Mouse (Mus musculus): Measurements from ENCODE around the gene Jph4. TPM values are rescaled to one million over a fixed set of nuclear protein-coding genes. Genes with fewer than 3 reads are reported as not detected.

Gene Jph4
- total and polyA plus RNA-seq, 3 experiments = not detected

DNA sequence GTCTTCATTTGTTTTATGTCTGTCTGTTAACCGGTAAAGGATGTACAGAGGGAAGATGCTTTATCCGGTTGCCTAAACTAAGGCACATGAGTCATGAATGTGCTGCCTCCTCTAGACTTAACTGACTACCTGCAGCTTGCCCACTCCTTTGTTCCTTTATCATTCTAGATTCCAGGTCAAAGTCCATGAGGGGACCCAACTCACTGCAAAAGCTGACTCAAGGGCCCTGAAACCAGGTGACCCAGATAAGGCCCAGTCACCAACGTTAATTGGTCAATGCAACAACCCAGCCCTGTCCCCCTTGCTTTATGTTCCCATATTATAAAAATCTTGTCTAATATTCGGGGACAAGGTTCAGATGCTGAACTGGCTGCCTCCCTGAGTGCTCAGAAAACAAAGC lies 45.4 kb upstream of the Jph4 start:
- in situ Hi-C loops (cut with MboI; ENCODE audit: low pct_ligation_motif_present, low pct_unique_long_range_greater_than_20kb, low sequenced_read_pairs) (no loop called here), dilution Hi-C loops (cut with MboI; ENCODE audit: extremely low pct_ligation_motif_present, extremely low pct_unique_long_range_greater_than_20kb, low sequenced_read_pairs) (no loop called here)
- H3K27me3 ChIP-seq (replicated peaks) = peaks cover 8% of the 10 kb centered on the region
- no peak overlapping the region for H3K27ac ChIP-seq (ENCODE audit: insufficient read depth, low read depth)
- no peaks in the 10 kb centered on the region for H3K36me3 ChIP-seq (replicated peaks in 1 of 2; ENCODE audit: control insufficient read depth in 1 of 2, insufficient read depth in 1 of 2, low read length in 1 of 2)
- no peak overlapping the region for H3K4me3 ChIP-seq (replicated peaks in 1 of 3; ENCODE audit: low read depth in 2 of 3, low read length in 2 of 3, poor library complexity in 1 of 3)
- H3K9me3 ChIP-seq (replicated peaks; ENCODE audit: low read length) = no peaks in the 10 kb centered on the region
- H3K9ac ChIP-seq (ENCODE audit: insufficient read depth, low read depth) = no peak overlapping the region
- H3K79me2 ChIP-seq (replicated peaks; ENCODE audit: control insufficient read depth, extremely low read depth, insufficient read depth, poor library complexity, severe bottlenecking) = no peaks in the 10 kb centered on the region
- no peak for TF ChIP-seq MEF2A (IDR thresholded peaks at IDR 0.05; ENCODE audit: borderline replicate concordance, low read depth, low read length)
- TF ChIP-seq CHD2 (IDR thresholded peaks at IDR 0.05; ENCODE audit: low read length) = no peak
- TF ChIP-seq CHD1 (IDR thresholded peaks at IDR 0.05; ENCODE audit: low read depth, low read length) = no peak
- TF ChIP-seq NELFE (IDR thresholded peaks at IDR 0.05; ENCODE audit: low read depth, low read length) = no peak
- no peak for TF ChIP-seq USF1 (IDR thresholded peaks at IDR 0.05; ENCODE audit: low read depth, low read length)
- no peak for TF ChIP-seq EP300 (IDR thresholded peaks at IDR 0.05; ENCODE audit: low read length)
- TF ChIP-seq MXI1 (IDR thresholded peaks at IDR 0.05; ENCODE audit: low read depth, low read length) = no peak
- no peak for TF ChIP-seq JUN (IDR thresholded peaks at IDR 0.05; ENCODE audit: insufficient read depth, low read depth, low read length)
- TF ChIP-seq UBTF (IDR thresholded peaks at IDR 0.05; ENCODE audit: low read depth, low read length) = no peak
- TF ChIP-seq MAZ (IDR thresholded peaks at IDR 0.05; ENCODE audit: low read depth, low read length) = no peak
- TF ChIP-seq ZNF384 (IDR thresholded peaks at IDR 0.05; ENCODE audit: low read depth, low read length) = no peak
- TF ChIP-seq GABPA (IDR thresholded peaks at IDR 0.05; ENCODE audit: insufficient replicate concordance, low read depth, low read length) = no peak
- no peak for TF ChIP-seq ETS1 (conservative IDR thresholded peaks at IDR 0.05; ENCODE audit: low read depth, low read length)
- no peak for TF ChIP-seq ELF1 (IDR thresholded peaks at IDR 0.05; ENCODE audit: low read depth, low read length)
- TF ChIP-seq ZKSCAN1 (IDR thresholded peaks at IDR 0.05; ENCODE audit: borderline replicate concordance, low read depth, low read length) = no peak
- TF ChIP-seq HCFC1 (IDR thresholded peaks at IDR 0.05; ENCODE audit: low read depth, low read length) = no peak
- no peak for TF ChIP-seq MAFK (IDR thresholded peaks at IDR 0.05; ENCODE audit: insufficient replicate concordance, low read length)
- no peak for TF ChIP-seq SIN3A (IDR thresholded peaks at IDR 0.05; ENCODE audit: low read length)
- DNase-seq (ENCODE audit: extremely low read depth) = no peak
- no peak overlapping the region for H3K4me2 ChIP-seq (ENCODE audit: insufficient read depth, low read depth, poor library complexity, severe bottlenecking)
- peaks cover 0 to 11% of the 10 kb centered on the region in 2 experiments; a peak in 2 of 4 replicates for H3K4me1 ChIP-seq (ENCODE audit: control insufficient read depth in 1 of 2, insufficient read depth in 2 of 2)

DNA sequence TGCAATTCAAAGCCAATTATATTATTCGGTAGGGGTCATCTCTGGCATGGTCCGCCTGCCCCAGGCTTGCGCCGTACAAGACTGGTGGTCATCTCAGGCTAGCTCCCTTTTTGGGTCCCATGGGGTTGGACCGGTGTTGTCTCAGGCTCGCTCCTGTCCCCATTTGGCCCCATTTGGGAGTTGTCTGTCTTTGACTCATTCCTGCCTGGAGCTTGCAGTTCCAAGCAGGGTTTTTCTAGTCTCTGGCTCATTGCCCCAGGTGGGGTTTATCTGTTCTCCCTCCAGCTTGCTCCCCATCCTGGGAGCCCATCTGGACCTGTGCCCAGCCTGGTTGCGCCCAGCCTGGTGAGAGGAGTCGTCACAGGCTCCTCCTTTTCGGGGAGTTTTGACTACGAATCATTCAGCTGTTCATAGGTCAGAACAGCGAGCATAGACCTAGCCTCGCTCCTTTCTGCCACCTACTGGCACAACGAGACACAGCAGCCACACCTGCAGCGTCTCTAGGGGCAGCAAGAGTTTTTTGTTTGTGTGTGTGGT lies 44.4 kb upstream of the Jph4 start:
- Histone ChIP-seq H3K36me3 (replicated peaks in 1 of 2; ENCODE audit: control insufficient read depth in 1 of 2, insufficient read depth in 1 of 2, low read length in 1 of 2) (no peaks in the 10 kb centered on the region), H3K79me2 (replicated peaks; ENCODE audit: control insufficient read depth, extremely low read depth, insufficient read depth, poor library complexity, severe bottlenecking) (no peaks in the 10 kb centered on the region), H3K27ac (ENCODE audit: insufficient read depth, low read depth) (no peak overlapping the region), H3K4me2 (ENCODE audit: insufficient read depth, low read depth, poor library complexity, severe bottlenecking) (no peak overlapping the region), H3K4me3 (replicated peaks in 1 of 3; ENCODE audit: low read depth in 2 of 3, low read length in 2 of 3, poor library complexity in 1 of 3) (peak overlapping the region in 1 of 3 experiments; percentile 19), H3K9me3 (replicated peaks; ENCODE audit: low read length) (no peaks in the 10 kb centered on the region), H3K4me1 (ENCODE audit: control insufficient read depth in 1 of 2, insufficient read depth in 2 of 2) (peaks cover 0 to 11% of the 10 kb centered on the region in 2 experiments; a peak in 2 of 4 replicates), H3K27me3 (replicated peaks) (peaks cover 8% of the 10 kb centered on the region), H3K9ac (ENCODE audit: insufficient read depth, low read depth) (no peak overlapping the region)
- dilution Hi-C loops (cut with MboI; ENCODE audit: extremely low pct_ligation_motif_present, extremely low pct_unique_long_range_greater_than_20kb, low sequenced_read_pairs) (no loop called here), in situ Hi-C loops (cut with MboI; ENCODE audit: low pct_ligation_motif_present, low pct_unique_long_range_greater_than_20kb, low sequenced_read_pairs) (no loop called here)
- TF ChIP-seq CTCF (conservative IDR thresholded peaks at IDR 0.05 in 1 of 2, IDR thresholded peaks at IDR 0.05 in 1 of 2; ENCODE audit: low read depth in 2 of 2, low read length in 2 of 2) = peak; percentile 65 to 93
- no peak for TF ChIP-seq BHLHE40 (IDR thresholded peaks at IDR 0.05; ENCODE audit: low read depth, low read length)
- peak; percentile 46; the same call in 1 of the 2 replicates for TF ChIP-seq ZC3H11A (IDR thresholded peaks at IDR 0.05; ENCODE audit: low read depth, low read length)
- no peak for TF ChIP-seq USF1 (IDR thresholded peaks at IDR 0.05; ENCODE audit: low read depth, low read length)
- peak; percentile 38; the same call in 1 of the 2 replicates for TF ChIP-seq ZNF384 (IDR thresholded peaks at IDR 0.05; ENCODE audit: low read depth, low read length)
- peak; percentile 93 for TF ChIP-seq SMC3 (IDR thresholded peaks at IDR 0.05; ENCODE audit: low read depth, low read length)
- TF ChIP-seq RAD21 (IDR thresholded peaks at IDR 0.05; ENCODE audit: low read depth, low read length) = peak; percentile 68
- no peak for TF ChIP-seq JUND (conservative IDR thresholded peaks at IDR 0.05; ENCODE audit: low read depth, low read length)
- peak; percentile 37; the same call in 1 of the 2 replicates for TF ChIP-seq TCF12 (IDR thresholded peaks at IDR 0.05; ENCODE audit: low read depth, low read length)
- no peak for TF ChIP-seq E2F4 (IDR thresholded peaks at IDR 0.05; ENCODE audit: insufficient replicate concordance, low read depth, low read length)
- TF ChIP-seq CHD1 (IDR thresholded peaks at IDR 0.05; ENCODE audit: low read depth, low read length) = no peak
- peak; percentile 82 for DNase-seq (ENCODE audit: extremely low read depth)
